Mouse (Mus musculus) ES-Bruce4 (cell line): ENCODE measurements around the gene Pitpnb.

Source experiments
- CTCF ChIP-seq: IDR thresholded peaks from one replicate; pipeline ENCODE4 v1.8.1; 2011; ENCODE audit warnings: low read depth, low read length
- EP300 ChIP-seq: IDR thresholded peaks from 2 replicates; pipeline ENCODE4 v1.6.1; 2011; ENCODE audit warnings: low read depth, low read length; ENCODE audit not compliant: insufficient read depth

- TF ChIP-seq EP300 (no peak), CTCF (no peak)
Observed at GRCm38 (mm10) chr5:111418202-111419120, 87.9 kb downstream of the Pitpnb start.
